Mouse (Mus musculus) right cerebral cortex, postnatal 36 days (tissue): ENCODE results near the gene Txn2.

Source experiments
- DNase-seq, 2 experiments: peaks; one replicate each; pipeline ENCODE4 v3.0.0; 2022; ENCODE audit warnings: low spot score in 2 of 2, mixed read lengths in 1 of 2

Txn2 gene

GRCm38 (mm10) chr15:77907646-77908518, 20.9 kb downstream of the Txn2 start:
- DNase-seq = no peak

- no peak for DNase-seq
These were observed 22.3 kb downstream of the Txn2 start for GRCm38 (mm10) chr15:77906545-77906944.

- DNase-seq = no peak
These were observed 22.7 kb downstream of the Txn2 start for GRCm38 (mm10) chr15:77906081-77906480.

- no peak for DNase-seq
These were observed 23.4 kb downstream of the Txn2 start for GRCm38 (mm10) chr15:77905275-77905970.

GRCm38 (mm10) chr15:77904363-77904892, 24.4 kb downstream of the Txn2 start:
- no peak for DNase-seq

GRCm38 (mm10) chr15:77903176-77903575, 25.6 kb downstream of the Txn2 start:
- DNase-seq = no peak

- no peak for DNase-seq
These were observed 33.9 kb downstream of the Txn2 start for GRCm38 (mm10) chr15:77894926-77895325.

- no peak for DNase-seq
These were observed 35.5 kb downstream of the Txn2 start for GRCm38 (mm10) chr15:77893292-77893691.

GRCm38 (mm10) chr15:77892420-77892819, 36.4 kb downstream of the Txn2 start:
- DNase-seq = no peak

GRCm38 (mm10) chr15:77891766-77892165, 37.0 kb downstream of the Txn2 start:
- DNase-seq = no peak

GRCm38 (mm10) chr15:77889761-77890422, 38.9 kb downstream of the Txn2 start:
- DNase-seq = no peak

GRCm38 (mm10) chr15:77888286-77888685, 40.5 kb downstream of the Txn2 start:
- no peak for DNase-seq

GRCm38 (mm10) chr15:77887093-77887488, 41.7 kb downstream of the Txn2 start:
- peak; percentile 12 to 20 for DNase-seq

GRCm38 (mm10) chr15:77886369-77887092, 42.3 kb downstream of the Txn2 start:
- DNase-seq = no peak

- DNase-seq = no peak
These were observed 42.9 kb downstream of the Txn2 start for GRCm38 (mm10) chr15:77885945-77886344.

GRCm38 (mm10) chr15:77885159-77885558, 43.6 kb downstream of the Txn2 start:
- no peak for DNase-seq

- no peak for DNase-seq
These were observed 45.2 kb downstream of the Txn2 start for GRCm38 (mm10) chr15:77883697-77884010.

GRCm38 (mm10) chr15:77882797-77883696, 45.8 kb downstream of the Txn2 start:
- no peak for DNase-seq

- no peak for DNase-seq
These were observed 46.5 kb downstream of the Txn2 start for GRCm38 (mm10) chr15:77882297-77882696.

GRCm38 (mm10) chr15:77881698-77882097, 47.1 kb downstream of the Txn2 start:
- DNase-seq = no peak

- DNase-seq = no peak
These were observed 48.1 kb downstream of the Txn2 start for GRCm38 (mm10) chr15:77880738-77881137.
